Mouse (Mus musculus) brain, embryonic 14.5 days (tissue): ENCODE results near the gene Xpnpep1.

Experiments used
- CTCF ChIP-seq: fragments of 200-500 bp; IDR thresholded peaks from 2 replicates; pipeline ENCODE4 v1.5.1; 2012; ENCODE audit warnings: inconsistent platforms, mild to moderate bottlenecking, moderate library complexity, borderline replicate concordance; ENCODE audit not compliant: insufficient read depth, insufficient read length; ENCODE audit errors: extremely low read depth
- POLR2A ChIP-seq: fragments of 200-500 bp; IDR thresholded peaks from 2 replicates; pipeline ENCODE4 v1.6.1; 2012; ENCODE audit warnings: mild to moderate bottlenecking, inconsistent platforms, borderline replicate concordance; ENCODE audit not compliant: poor library complexity, insufficient read depth, insufficient read length, severe bottlenecking; ENCODE audit errors: extremely low read depth

- TF ChIP-seq CTCF, result peak; percentile 72
- TF ChIP-seq POLR2A, result no peak
Measured at GRCm38 (mm10) chr19:52992880-52993440, 47.1 kb downstream of the Xpnpep1 start.
